In genomic region chr5:104036686-104037085, GRCm38 (mm10) we compare ENCODE assay signal across 28 mouse cellular contexts. TPM values are rescaled to one million over a fixed set of nuclear protein-coding genes. Genes with fewer than 3 reads are reported as not detected.
A peak's percentile ranks its signal among the peaks of the same experiment; 100 is the strongest.
DNase-seq lines count a peak whose midpoint lies in the region; ATAC-seq and TF ChIP-seq lines count a peak whose summit lies in the region.
"Had no signal": no experiment of that assay in that cellular context is flagged by ENCODE, and none has a peak within 500 bp of the region (broad histone marks: within the 10 kb centered on the region; RNA-seq: fewer than 3 reads in every experiment).

No protein-coding gene starts in this region.

- DNase-seq in heart, adult 11 months: peak; percentile 12
- no peak for DNase-seq in heart, adult 8-10 months (ENCODE audit: low spot score)
- DNase-seq in kidney, adult 2 months: no peak
- peak; percentile 1 for DNase-seq in liver, embryonic 11.5 days (ENCODE audit: low spot score)
- no peak for DNase-seq in spleen, postnatal 4 days (ENCODE audit: low spot score in 2 of 2)
- DNase-seq: adrenal gland, adult 8-10 months; adrenal gland, postnatal 14 days; adrenal gland, postnatal 36 days; B cell, adult 2 months; cerebellum, adult 11-12 months; cerebellum, adult 2 months; cerebellum, adult 9-10 months; cerebellum, postnatal 10 days; cerebellum, postnatal 25 days had no signal

- no peaks in the 10 kb centered on the region for H3K27me3 ChIP-seq in kidney, adult 2 months (replicated peaks; ENCODE audit: control insufficient read depth, insufficient read depth, low read length)
- H3K27me3 ChIP-seq in kidney, embryonic 14.5 days (ENCODE audit: control insufficient read depth, insufficient read depth, low read length): no peaks in the 10 kb centered on the region
- H3K27me3 ChIP-seq in liver, embryonic 11.5 days (replicated peaks; ENCODE audit: control insufficient read depth, insufficient read depth, low read length): no peaks in the 10 kb centered on the region
- H3K27me3 ChIP-seq in liver, embryonic 12.5 days (replicated peaks): no peaks in the 10 kb centered on the region
- H3K27me3 ChIP-seq in liver, embryonic 15.5 days: no peaks in the 10 kb centered on the region
- H3K27me3 ChIP-seq: CH12.LX; embryonic facial prominence, embryonic 12.5 days; forebrain, embryonic 13.5 days; Patski had no signal

- no peaks in the 10 kb centered on the region for H3K9me3 ChIP-seq in kidney, embryonic 14.5 days (ENCODE audit: control insufficient read depth, low read length)
- H3K9me3 ChIP-seq in liver, embryonic 11.5 days (ENCODE audit: control insufficient read depth, low read length): no peaks in the 10 kb centered on the region
- H3K9me3 ChIP-seq in liver, embryonic 12.5 days (replicated peaks): no peaks in the 10 kb centered on the region
- H3K9me3 ChIP-seq in liver, embryonic 15.5 days (replicated peaks): no peaks in the 10 kb centered on the region
- H3K9me3 ChIP-seq: embryonic facial prominence, embryonic 10.5 days; embryonic facial prominence, embryonic 12.5 days; forebrain, embryonic 13.5 days; G1E had no signal

- H3K4me2 ChIP-seq in kidney, embryonic 14.5 days (replicated peaks; ENCODE audit: low read depth, low read length): no peak overlapping the region
- H3K4me2 ChIP-seq in liver, embryonic 11.5 days: no peak overlapping the region
- no peak overlapping the region for H3K4me2 ChIP-seq in liver, embryonic 12.5 days
- H3K4me2 ChIP-seq in liver, embryonic 15.5 days: no peak overlapping the region
- H3K4me2 ChIP-seq: embryonic facial prominence, embryonic 12.5 days; forebrain, embryonic 13.5 days had no signal

- H3K4me3 ChIP-seq in kidney, adult 2 months (ENCODE audit: insufficient read depth, low read depth, low read length): no peak overlapping the region
- H3K4me3 ChIP-seq in kidney, embryonic 14.5 days (ENCODE audit: low read length): no peak overlapping the region
- no peak overlapping the region for H3K4me3 ChIP-seq in liver, embryonic 11.5 days (ENCODE audit: low read depth, low read length)
- no peak overlapping the region for H3K4me3 ChIP-seq in liver, embryonic 12.5 days
- H3K4me3 ChIP-seq in liver, embryonic 15.5 days (replicated peaks): no peak overlapping the region
- H3K4me3 ChIP-seq: embryonic facial prominence, embryonic 10.5 days; embryonic facial prominence, embryonic 12.5 days; forebrain, embryonic 13.5 days had no signal

- no peak for TF ChIP-seq CTCF in kidney, adult 2 months (conservative IDR thresholded peaks at IDR 0.05; ENCODE audit: insufficient read depth, insufficient read length, low read depth, low read length)

- H3K36me3 ChIP-seq in kidney, adult 2 months (ENCODE audit: control insufficient read depth, insufficient read depth, low read length): no peaks in the 10 kb centered on the region
- no peaks in the 10 kb centered on the region for H3K36me3 ChIP-seq in kidney, embryonic 14.5 days (ENCODE audit: control insufficient read depth, insufficient read depth, low read length)
- H3K36me3 ChIP-seq in liver, embryonic 11.5 days (ENCODE audit: control insufficient read depth, insufficient read depth, low read length): no peaks in the 10 kb centered on the region
- no peaks in the 10 kb centered on the region for H3K36me3 ChIP-seq in liver, embryonic 12.5 days
- no peaks in the 10 kb centered on the region for H3K36me3 ChIP-seq in liver, embryonic 15.5 days (replicated peaks)
- H3K36me3 ChIP-seq: embryonic facial prominence, embryonic 10.5 days; embryonic facial prominence, embryonic 12.5 days; G1E had no signal

- peaks cover 22% of the 10 kb centered on the region for H3K4me1 ChIP-seq in kidney, adult 2 months (ENCODE audit: control insufficient read depth, insufficient read depth, low read length)
- no peaks in the 10 kb centered on the region for H3K4me1 ChIP-seq in kidney, embryonic 14.5 days (ENCODE audit: control insufficient read depth, insufficient read depth, low read length)
- 0 out of 2 replicates have a peak, but pooled peaks cover 4% of the 10 kb centered on the region for H3K4me1 ChIP-seq in liver, embryonic 11.5 days (replicated peaks; ENCODE audit: control insufficient read depth, insufficient read depth, low read length)
- peaks cover 27% of the 10 kb centered on the region for H3K4me1 ChIP-seq in liver, embryonic 12.5 days
- H3K4me1 ChIP-seq in liver, embryonic 15.5 days (replicated peaks): peaks cover 30% of the 10 kb centered on the region
- H3K4me1 ChIP-seq: embryonic facial prominence, embryonic 10.5 days; embryonic facial prominence, embryonic 12.5 days; forebrain, embryonic 13.5 days had no signal

- H3K9ac ChIP-seq in kidney, embryonic 14.5 days (ENCODE audit: low read depth, low read length): no peak overlapping the region
- no peak overlapping the region for H3K9ac ChIP-seq in liver, embryonic 11.5 days (ENCODE audit: low read depth, low read length)
- no peak overlapping the region for H3K9ac ChIP-seq in liver, embryonic 12.5 days
- H3K9ac ChIP-seq in liver, embryonic 15.5 days: no peak overlapping the region
- H3K9ac ChIP-seq: embryonic facial prominence, embryonic 12.5 days; forebrain, embryonic 13.5 days had no signal

- no peak for ATAC-seq in kidney, embryonic 14.5 days (ENCODE audit: low FRiP score, low TSS enrichment)
- no peak for ATAC-seq in liver, embryonic 11.5 days (replicated peaks; ENCODE audit: low FRiP score)
- ATAC-seq in liver, embryonic 12.5 days: no peak
- ATAC-seq in liver, embryonic 15.5 days (ENCODE audit: insufficient read depth): no peak
- ATAC-seq: activated CD4-positive, CD25-positive, alpha-beta regulatory T cell, adult 4 months; CD4-positive, CD25-positive, alpha-beta regulatory T cell, adult 4 months; forebrain, embryonic 13.5 days; Patski had no signal

- peak overlapping the region; percentile 80 for H3K27ac ChIP-seq in kidney, adult 2 months (ENCODE audit: insufficient read depth, low read depth, low read length)
- H3K27ac ChIP-seq in kidney, embryonic 14.5 days (ENCODE audit: low read depth, low read length): no peak overlapping the region
- H3K27ac ChIP-seq in liver, embryonic 11.5 days (ENCODE audit: low read depth, low read length): no peak overlapping the region
- H3K27ac ChIP-seq in liver, embryonic 12.5 days: no peak overlapping the region
- H3K27ac ChIP-seq in liver, embryonic 15.5 days (replicated peaks): 0 out of 2 replicates have a peak overlapping the region, but pooled peaks have one; percentile 3
- H3K27ac ChIP-seq: embryonic facial prominence, embryonic 10.5 days; embryonic facial prominence, embryonic 12.5 days; forebrain, embryonic 13.5 days had no signal

- TF ChIP-seq POLR2A in kidney, adult 2 months (IDR thresholded peaks at IDR 0.05; ENCODE audit: low read depth, low read length): no peak

- 86% methylated on average over 1 of the region's 1 CpGs for WGBS in kidney, adult 2 months
- 83% methylated on average over 1 of the region's 1 CpGs for WGBS in kidney, embryonic 14.5 days
- WGBS in liver, embryonic 11.5 days: 64% methylated on average over 1 of the region's 1 CpGs
- WGBS in liver, embryonic 12.5 days (ENCODE audit: insufficient replicate concordance): 61% methylated on average over 1 of the region's 1 CpGs
- 77% methylated on average over 1 of the region's 1 CpGs for WGBS in liver, embryonic 15.5 days (ENCODE audit: insufficient replicate concordance)

RNA-seq across cellular contexts. Expression of gene Nudt9, which starts 9.4 kb away (rescaled TPM):
- 10 to 100 TPM; 53.8 to 58.9 (median 56.7) TPM for total RNA-seq in heart, adult 8-10 months (2022)
- 59.7 and 63.8 TPM in 2 replicates for polyA plus RNA-seq in kidney, adult 2 months (2012; rRNA removed)
- polyA plus RNA-seq in kidney, embryonic 14.5 days (2014; fragmentation: Nextera tagmentation; extraction: Ambion mirVana): 57.5 and 58.1 TPM in 2 replicates
- 103 and 110 TPM in 2 replicates for polyA plus RNA-seq in liver, embryonic 11.5 days (2014; fragmentation: Nextera tagmentation; extraction: Ambion mirVana)
- 86.3 and 88.9 TPM in 2 replicates for polyA plus RNA-seq in liver, embryonic 12.5 days (2016; fragmentation: Nextera tagmentation; extraction: Ambion mirVana)
- polyA plus RNA-seq in liver, embryonic 15.5 days (2015; fragmentation: Nextera tagmentation; extraction: Ambion mirVana): 69.4 and 69.6 TPM in 2 replicates

RNA-seq across cellular contexts. Expression of gene Hsd17b11, which starts 15.0 kb away (rescaled TPM):
- total RNA-seq in heart, adult 8-10 months (2022): 10 to 100 TPM; 26.5 to 30.0 (median 27.4) TPM
- 64.4 and 65.2 TPM in 2 replicates for polyA plus RNA-seq in kidney, adult 2 months (2012; rRNA removed)
- 7.3 and 7.9 TPM in 2 replicates for polyA plus RNA-seq in kidney, embryonic 14.5 days (2014; fragmentation: Nextera tagmentation; extraction: Ambion mirVana)
- polyA plus RNA-seq in liver, embryonic 11.5 days (2014; fragmentation: Nextera tagmentation; extraction: Ambion mirVana): 1.7 and 2.5 TPM in 2 replicates
- polyA plus RNA-seq in liver, embryonic 12.5 days (2016; fragmentation: Nextera tagmentation; extraction: Ambion mirVana): 1.5 and 1.7 TPM in 2 replicates
- 2.6 and 2.7 TPM in 2 replicates for polyA plus RNA-seq in liver, embryonic 15.5 days (2015; fragmentation: Nextera tagmentation; extraction: Ambion mirVana)

RNA-seq across cellular contexts. Expression of gene Gm17660, which starts 40.7 kb away (rescaled TPM):
- total RNA-seq in heart, adult 8-10 months (2022): not detected
- polyA plus RNA-seq in kidney, adult 2 months (2012; rRNA removed): not detected in 2 replicates
- not detected in 2 replicates for polyA plus RNA-seq in kidney, embryonic 14.5 days (2014; fragmentation: Nextera tagmentation; extraction: Ambion mirVana)
- polyA plus RNA-seq in liver, embryonic 11.5 days (2014; fragmentation: Nextera tagmentation; extraction: Ambion mirVana): not detected in 2 replicates
- not detected in 2 replicates for polyA plus RNA-seq in liver, embryonic 12.5 days (2016; fragmentation: Nextera tagmentation; extraction: Ambion mirVana)
- not detected in 2 replicates for polyA plus RNA-seq in liver, embryonic 15.5 days (2015; fragmentation: Nextera tagmentation; extraction: Ambion mirVana)
- total RNA-seq: adrenal gland, adult 18-20 months; adrenal gland, adult 8-10 months; adrenal gland, postnatal 14 days; adrenal gland, postnatal 36 days; CH12.LX; G1E had no signal
- polyA plus RNA-seq: activated CD4-positive, CD25-positive, alpha-beta regulatory T cell, adult 4 months; CD4-positive, CD25-positive, alpha-beta regulatory T cell, adult 4 months; cerebellum, adult 2 months; cortical plate, adult 2 months; embryonic facial prominence, embryonic 10.5 days; embryonic facial prominence, embryonic 12.5 days; forebrain, embryonic 11.5 days; forebrain, embryonic 13.5 days; G1E; Patski had no signal

RNA-seq across cellular contexts. Expression of gene Hsd17b13, which starts 59.5 kb away (rescaled TPM):
- total RNA-seq in heart, adult 8-10 months (2022): not detected
- polyA plus RNA-seq in kidney, adult 2 months (2012; rRNA removed): 0.13 TPM in 1 of 2 replicates, not detected in the other
- 0.23 TPM in 1 of 2 replicates, not detected in the other for polyA plus RNA-seq in kidney, embryonic 14.5 days (2014; fragmentation: Nextera tagmentation; extraction: Ambion mirVana)
- polyA plus RNA-seq in liver, embryonic 11.5 days (2014; fragmentation: Nextera tagmentation; extraction: Ambion mirVana): 0.32 TPM in 1 of 2 replicates, not detected in the other
- 0.17 and 0.21 TPM in 2 replicates for polyA plus RNA-seq in liver, embryonic 12.5 days (2016; fragmentation: Nextera tagmentation; extraction: Ambion mirVana)
- polyA plus RNA-seq in liver, embryonic 15.5 days (2015; fragmentation: Nextera tagmentation; extraction: Ambion mirVana): 35.5 and 52.8 TPM in 2 replicates
- total RNA-seq: adrenal gland, adult 18-20 months; adrenal gland, adult 8-10 months; G1E had no signal
- polyA plus RNA-seq: activated CD4-positive, CD25-positive, alpha-beta regulatory T cell, adult 4 months; CD4-positive, CD25-positive, alpha-beta regulatory T cell, adult 4 months; cerebellum, adult 2 months; embryonic facial prominence, embryonic 10.5 days; embryonic facial prominence, embryonic 12.5 days; forebrain, embryonic 11.5 days; forebrain, embryonic 13.5 days; G1E; Patski had no signal

Comparison
In these comparisons a context has a peak if more than half of its experiments do, and no peak if none do; other contexts are left out.
1. DNase-seq: peak in heart, adult 11 months (single experiment) and liver, embryonic 11.5 days (single experiment); none in heart, adult 8-10 months (single experiment), kidney, adult 2 months (single experiment) and spleen, postnatal 4 days (0 of 2).
2. H3K27ac ChIP-seq: peak in kidney, adult 2 months (single experiment) and liver, embryonic 15.5 days (single experiment); none in kidney, embryonic 14.5 days (single experiment), liver, embryonic 11.5 days (single experiment) and liver, embryonic 12.5 days (single experiment).